Mouse (Mus musculus) hindbrain, embryonic 14.5 days (tissue): Measurements from ENCODE around the gene Edem3. TPM values are rescaled to one million over a fixed set of nuclear protein-coding genes. Genes with fewer than 3 reads are reported as not detected.
A peak's percentile ranks its signal among the peaks of the same experiment; 100 is the strongest.

Source experiments
- ATAC-seq: fragments of 200-750 bp; cut with Nextera tagmentation; 2 replicates; pipeline ENCODE4 v1.8.0; 2017; ENCODE audit warnings: moderate number of reproducible peaks, mild to moderate bottlenecking, moderate TSS enrichment, moderate library complexity; ENCODE audit not compliant: low FRiP score
- DNase-seq: peaks from one replicate; pipeline ENCODE4 v3.0.0-alpha.2; 2015; ENCODE audit warnings: low spot score
- H3K27ac ChIP-seq: fragments of 300-500 bp; sonication (generic); 2 replicates; pipeline ENCODE4 v1.5.1; 2014; ENCODE audit warnings: mild to moderate bottlenecking, moderate library complexity
- H3K27me3 ChIP-seq: fragments of 300-500 bp; sonication (generic); 2 replicates; pipeline ENCODE4 v1.6.1; 2014; ENCODE audit warnings: mild to moderate bottlenecking, low read length, mixed read lengths; ENCODE audit not compliant: control insufficient read depth, insufficient read depth
- H3K36me3 ChIP-seq: fragments of 300-500 bp; sonication (generic); replicated peaks from 2 replicates; pipeline ENCODE4 v1.6.1; 2014; ENCODE audit not compliant: control insufficient read depth, insufficient read depth
- H3K4me1 ChIP-seq: fragments of 300-500 bp; sonication (generic); replicated peaks from 2 replicates; pipeline ENCODE4 v1.6.1; 2014; ENCODE audit warnings: antibody characterized with exemption, low read length, mixed read lengths; ENCODE audit not compliant: control insufficient read depth, insufficient read depth
- H3K4me2 ChIP-seq: fragments of 300-500 bp; sonication (generic); replicated peaks from 2 replicates; pipeline ENCODE4 v1.6.1; 2014; ENCODE audit warnings: mild to moderate bottlenecking, moderate library complexity
- H3K4me3 ChIP-seq: fragments of 300-500 bp; sonication (generic); replicated peaks from 2 replicates; pipeline ENCODE4 v1.5.1; 2014; ENCODE audit warnings: mild to moderate bottlenecking, low read length
- H3K9ac ChIP-seq: fragments of 300-500 bp; sonication (generic); 2 replicates; pipeline ENCODE4 v1.6.1; 2014
- H3K9me3 ChIP-seq: fragments of 300-500 bp; sonication (generic); 2 replicates; pipeline ENCODE4 v1.6.1; 2016; ENCODE audit warnings: low read length; ENCODE audit not compliant: control insufficient read depth
- whole genome bisulfite sequencing: fragments of 180-500 bp; shearing (Covaris S2); extraction: QIAGEN DNeasy Blood & Tissue Kit; methylation state at CpG from one replicate; pipeline ENCODE4 v1.1.7; 2014; 5-methylcytosine and 5-hydroxymethylcytosine counted together
- polyA plus RNA-seq: library from polyadenylated mRNA; unstranded; fragments of >200 nt; fragmentation: Nextera tagmentation; extraction: Ambion mirVana; gene quantifications from 2 replicates; pipeline ENCODE4 v1.2.1, GENCODE M21; 2014

Edem3 gene
- polyA plus RNA-seq, 1 experiment from 2014 or later = 28.3 TPM

GRCm38 (mm10) chr1:151758301-151758700 lies 3.1 kb downstream of the Edem3 start:
- WGBS = 89% methylated on average over 6 of the region's 6 CpGs
- ATAC-seq = no peak
- Histone ChIP-seq H3K9me3 (no peaks in the 10 kb centered on the region), H3K4me1 (peaks cover 14% of the 10 kb centered on the region), H3K4me3 (no peak overlapping the region), H3K27me3 (no peaks in the 10 kb centered on the region), H3K4me2 (no peak overlapping the region), H3K36me3 (peaks cover 28% of the 10 kb centered on the region), H3K9ac (no peak overlapping the region), H3K27ac (no peak overlapping the region)
- DNase-seq = no peak

GRCm38 (mm10) chr1:151758991-151759390 lies 3.8 kb downstream of the Edem3 start:
- DNase-seq = no peak
- peaks cover 35% of the 10 kb centered on the region for H3K36me3 ChIP-seq
- WGBS = 82% methylated on average over 2 of the region's 2 CpGs
- H3K4me2 ChIP-seq = no peak overlapping the region
- H3K27ac ChIP-seq = no peak overlapping the region
- no peaks in the 10 kb centered on the region for H3K27me3 ChIP-seq
- H3K9me3 ChIP-seq = no peaks in the 10 kb centered on the region
- peaks cover 14% of the 10 kb centered on the region for H3K4me1 ChIP-seq
- ATAC-seq = no peak
- H3K9ac ChIP-seq = no peak overlapping the region
- no peak overlapping the region for H3K4me3 ChIP-seq

- no peaks in the 10 kb centered on the region for H3K27me3 ChIP-seq
- H3K27ac ChIP-seq = no peak overlapping the region
- no peak overlapping the region for H3K4me3 ChIP-seq
- H3K4me2 ChIP-seq = no peak overlapping the region
- H3K4me1 ChIP-seq = no peaks in the 10 kb centered on the region
- H3K9me3 ChIP-seq = no peaks in the 10 kb centered on the region
- no peak overlapping the region for H3K9ac ChIP-seq
- 78% methylated on average over 3 of the region's 3 CpGs for WGBS
- peaks cover 36% of the 10 kb centered on the region for H3K36me3 ChIP-seq
- ATAC-seq = no peak
- no peak for DNase-seq
Observed at GRCm38 (mm10) chr1:151764236-151764635, 9.1 kb downstream of the Edem3 start.

- H3K4me1 ChIP-seq = no peaks in the 10 kb centered on the region
- no peak overlapping the region for H3K9ac ChIP-seq
- H3K4me2 ChIP-seq = no peak overlapping the region
- H3K27ac ChIP-seq = no peak overlapping the region
- H3K4me3 ChIP-seq = no peak overlapping the region
- no peaks in the 10 kb centered on the region for H3K9me3 ChIP-seq
- ATAC-seq (no peak), DNase-seq (no peak)
- H3K36me3 ChIP-seq = peaks cover 29% of the 10 kb centered on the region
- H3K27me3 ChIP-seq = no peaks in the 10 kb centered on the region
- 84% methylated on average over 2 of the region's 2 CpGs for WGBS
Observed at GRCm38 (mm10) chr1:151766166-151766565, 11.0 kb downstream of the Edem3 start.

GRCm38 (mm10) chr1:151766976-151767654 lies 11.9 kb downstream of the Edem3 start:
- 63% methylated on average over 3 of the region's 3 CpGs for WGBS
- no peak for ATAC-seq
- no peaks in the 10 kb centered on the region for H3K4me1 ChIP-seq
- H3K27ac ChIP-seq = no peak overlapping the region
- H3K4me2 ChIP-seq = no peak overlapping the region
- H3K4me3 ChIP-seq = no peak overlapping the region
- H3K9ac ChIP-seq = no peak overlapping the region
- DNase-seq = no peak
- no peaks in the 10 kb centered on the region for H3K27me3 ChIP-seq
- H3K36me3 ChIP-seq = peaks cover 33% of the 10 kb centered on the region
- H3K9me3 ChIP-seq = no peaks in the 10 kb centered on the region

GRCm38 (mm10) chr1:151769200-151769913 lies 14.2 kb downstream of the Edem3 start:
- peak; percentile 48; the same call in 1 of the 2 replicates for ATAC-seq
- H3K36me3 ChIP-seq = peaks cover 27% of the 10 kb centered on the region
- no peak overlapping the region for H3K4me2 ChIP-seq
- H3K4me3 ChIP-seq = no peak overlapping the region
- WGBS = 40% methylated on average over 3 of the region's 3 CpGs
- no peak overlapping the region for H3K9ac ChIP-seq
- no peaks in the 10 kb centered on the region for H3K4me1 ChIP-seq
- H3K27ac ChIP-seq = no peak overlapping the region
- no peaks in the 10 kb centered on the region for H3K27me3 ChIP-seq
- H3K9me3 ChIP-seq = no peaks in the 10 kb centered on the region
- DNase-seq = no peak

- peaks cover 62% of the 10 kb centered on the region for H3K36me3 ChIP-seq
- DNase-seq = no peak
Observed at GRCm38 (mm10) chr1:151777616-151778015, 22.4 kb downstream of the Edem3 start.

GRCm38 (mm10) chr1:151778592-151778991 lies 23.4 kb downstream of the Edem3 start:
- Histone ChIP-seq H3K36me3 (peaks cover 62% of the 10 kb centered on the region), H3K4me3 (no peak overlapping the region)
- ATAC-seq = no peak

More at GRCm38 (mm10) chr1:151777616-151778015, 22.4 kb downstream of the Edem3 start:
- no peaks in the 10 kb centered on the region for H3K27me3 ChIP-seq
- no peak overlapping the region for H3K27ac ChIP-seq
- no peak overlapping the region for H3K4me3 ChIP-seq
- no peaks in the 10 kb centered on the region for H3K4me1 ChIP-seq
- no peak overlapping the region for H3K9ac ChIP-seq
- H3K9me3 ChIP-seq = no peaks in the 10 kb centered on the region
- 95% methylated on average over 2 of the region's 2 CpGs for WGBS
- ATAC-seq = no peak
- H3K4me2 ChIP-seq = no peak overlapping the region

GRCm38 (mm10) chr1:151779306-151779705 lies 24.1 kb downstream of the Edem3 start:
- peaks cover 63% of the 10 kb centered on the region for H3K36me3 ChIP-seq

More at GRCm38 (mm10) chr1:151778592-151778991, 23.4 kb downstream of the Edem3 start:
- WGBS = 57% methylated on average over 1 of the region's 1 CpGs
- no peak overlapping the region for H3K4me2 ChIP-seq
- no peaks in the 10 kb centered on the region for H3K9me3 ChIP-seq
- H3K27ac ChIP-seq = no peak overlapping the region
- H3K4me1 ChIP-seq = no peaks in the 10 kb centered on the region
- no peak for DNase-seq
- no peak overlapping the region for H3K9ac ChIP-seq
- H3K27me3 ChIP-seq = no peaks in the 10 kb centered on the region

More at GRCm38 (mm10) chr1:151779306-151779705, 24.1 kb downstream of the Edem3 start:
- Histone ChIP-seq H3K4me3 (no peak overlapping the region), H3K9me3 (no peaks in the 10 kb centered on the region), H3K4me2 (no peak overlapping the region), H3K27ac (no peak overlapping the region), H3K4me1 (no peaks in the 10 kb centered on the region), H3K9ac (no peak overlapping the region), H3K27me3 (no peaks in the 10 kb centered on the region)
- ATAC-seq (no peak), DNase-seq (no peak)
- WGBS = 100% methylated on average over 2 of the region's 2 CpGs
